Mouse (Mus musculus) embryonic fibroblast, embryonic 13.5 days (primary cell): Measurements from ENCODE around the gene Slc22a17. TPM values are rescaled to one million over a fixed set of nuclear protein-coding genes. Genes with fewer than 3 reads are reported as not detected.
"Not testable (repeated sequence)": the region's sequence is repeated elsewhere in the genome, so short reads cannot be mapped to it uniquely, and the experiment has no call there.

Source experiments
- H3K27ac ChIP-seq: 2 replicates; pipeline ENCODE4 v1.5.1; 2012; ENCODE audit warnings: low read length, control low read depth, inconsistent platforms; ENCODE audit not compliant: insufficient read depth
- H3K4me1 ChIP-seq: 2 replicates; pipeline ENCODE4 v1.6.1; 2011; ENCODE audit warnings: low read length; ENCODE audit not compliant: control insufficient read depth, insufficient read depth
- H3K4me3 ChIP-seq: 2 replicates; pipeline ENCODE4 v1.5.1; 2011; ENCODE audit warnings: mild to moderate bottlenecking, control low read depth, low read length; ENCODE audit not compliant: insufficient read depth
- CTCF ChIP-seq: IDR thresholded peaks from 2 replicates; pipeline ENCODE4 v1.5.1; 2011; ENCODE audit warnings: mild to moderate bottlenecking, control low read depth, low read length, moderate library complexity, borderline replicate concordance; ENCODE audit not compliant: insufficient read depth
- POLR2A ChIP-seq: IDR thresholded peaks from 2 replicates; pipeline ENCODE4 v1.6.1; 2011; ENCODE audit warnings: low read depth, mild to moderate bottlenecking, control low read depth, low read length, moderate library complexity
- polyA plus RNA-seq: library from polyadenylated mRNA; stranded (reverse); fragments of >200 nt; gene quantifications from 2 replicates; pipeline ENCODE4 v1.2.4, GENCODE M21; 2011; ENCODE audit warnings: low read depth; ENCODE audit not compliant: missing spikeins, insufficient read length

Gene Slc22a17
- polyA plus RNA-seq, 1 experiment: 20.9 TPM

DNA sequence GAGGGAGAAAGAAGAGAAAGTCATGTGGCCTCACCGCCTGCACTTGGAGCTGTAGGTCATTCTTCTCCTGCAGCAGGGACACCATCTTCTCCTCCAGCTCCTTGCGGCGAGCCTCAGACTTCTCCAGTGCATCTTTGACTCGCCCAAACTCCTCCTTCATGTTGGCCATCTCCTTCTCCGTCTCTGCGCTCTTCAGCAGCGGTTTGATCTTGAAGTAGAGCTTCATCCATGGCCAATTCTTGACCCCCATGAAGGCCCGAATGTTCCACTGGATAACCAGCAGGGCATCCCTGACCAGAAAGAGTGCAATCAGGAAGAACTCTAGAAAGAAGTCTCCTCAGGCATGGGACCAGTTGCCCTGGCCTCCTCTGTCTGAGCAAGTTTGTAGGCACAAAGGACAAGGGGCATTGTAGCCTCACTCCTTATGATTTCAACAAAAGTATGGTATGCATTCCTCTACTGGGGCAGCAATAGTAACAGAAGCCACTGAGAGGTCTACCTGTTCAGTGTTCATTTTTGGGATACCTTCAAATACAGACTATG is 40.8 kb upstream of the Slc22a17 start:
- no peaks in the 10 kb centered on the region for H3K4me1 ChIP-seq
- no peak overlapping the region for H3K4me3 ChIP-seq
- TF ChIP-seq POLR2A (no peak), CTCF (no peak)
- no peak overlapping the region for H3K27ac ChIP-seq

DNA sequence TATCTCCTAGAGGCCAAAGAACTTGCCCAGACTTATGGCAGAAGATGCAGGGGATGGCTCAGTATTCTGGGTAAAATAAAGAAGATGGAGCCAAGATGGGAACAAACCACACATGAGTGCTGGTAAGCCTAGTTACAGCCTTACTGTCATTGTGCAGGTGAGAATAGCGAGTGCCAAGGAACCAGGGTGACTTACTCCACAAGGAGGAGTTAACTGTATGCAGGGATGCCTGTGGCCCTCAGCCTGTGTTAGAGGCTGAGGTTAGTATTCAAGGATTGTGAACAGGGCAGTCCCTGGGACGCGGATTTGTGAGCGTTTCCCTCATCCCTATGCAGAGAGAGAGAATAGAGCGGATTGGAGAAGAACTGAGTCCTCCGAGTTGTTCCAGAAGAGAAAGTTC is 38.7 kb upstream of the Slc22a17 start:
- Histone ChIP-seq H3K4me3 (no peak overlapping the region), H3K4me1 (no peaks in the 10 kb centered on the region), H3K27ac (no peak overlapping the region)
- TF ChIP-seq POLR2A: no peak
- TF ChIP-seq CTCF: no peak

DNA sequence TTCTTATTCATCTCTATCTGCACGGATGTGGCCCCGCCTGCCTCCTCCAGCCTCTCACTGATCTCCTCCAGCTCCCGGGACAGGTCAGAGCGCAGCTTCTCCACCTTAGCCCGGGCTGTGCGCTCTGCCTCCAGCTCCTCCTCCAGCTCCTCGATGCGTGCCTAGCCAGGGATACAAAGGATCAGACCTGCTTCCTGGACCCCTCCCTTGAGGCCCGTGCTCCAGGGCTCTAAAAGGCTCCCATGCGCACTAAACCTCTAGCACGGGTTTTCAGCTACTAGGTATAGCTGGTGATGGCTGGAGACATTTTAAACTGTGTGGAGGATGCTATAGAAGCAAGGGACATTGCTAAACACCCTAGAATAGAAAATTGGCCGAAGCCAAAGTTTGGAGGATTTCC is 37.6 kb upstream of the Slc22a17 start:
- Histone ChIP-seq H3K4me1 (peaks cover 9% of the 10 kb centered on the region), H3K4me3 (no peak overlapping the region), H3K27ac (no peak overlapping the region)
- TF ChIP-seq POLR2A (no peak), CTCF (no peak)

- no peak for TF ChIP-seq POLR2A
- no peak for TF ChIP-seq CTCF
- Histone ChIP-seq H3K4me3 (no peak overlapping the region), H3K27ac (no peak overlapping the region), H3K4me1 (peaks cover 10% of the 10 kb centered on the region)
These were observed 35.8 kb upstream of the Slc22a17 start for GRCm38 (mm10) chr14:54948781-54949180.

DNA sequence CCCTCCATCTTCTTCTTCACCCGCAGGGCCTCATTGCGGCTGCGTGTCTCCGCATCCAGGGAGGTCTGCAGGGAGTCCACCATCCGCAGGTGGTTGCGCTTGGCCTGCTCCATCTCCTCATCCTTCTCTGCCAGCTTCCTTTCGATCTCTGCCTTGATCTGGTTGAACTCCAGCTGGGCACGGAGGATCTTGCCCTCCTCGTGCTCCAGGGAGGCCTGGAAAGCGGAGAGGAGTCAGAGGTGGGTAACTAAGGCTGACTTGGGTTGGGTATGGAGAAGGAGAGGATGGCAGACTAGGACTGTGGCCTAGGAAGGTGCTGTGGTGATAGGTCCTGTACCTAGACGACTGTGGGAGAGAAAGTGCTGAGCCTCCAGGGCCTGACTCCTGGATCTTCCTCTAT is 34.1 kb upstream of the Slc22a17 start:
- H3K4me1 ChIP-seq: peaks cover 10% of the 10 kb centered on the region
- H3K27ac ChIP-seq, H3K4me3 ChIP-seq: not testable (repeated sequence)

DNA sequence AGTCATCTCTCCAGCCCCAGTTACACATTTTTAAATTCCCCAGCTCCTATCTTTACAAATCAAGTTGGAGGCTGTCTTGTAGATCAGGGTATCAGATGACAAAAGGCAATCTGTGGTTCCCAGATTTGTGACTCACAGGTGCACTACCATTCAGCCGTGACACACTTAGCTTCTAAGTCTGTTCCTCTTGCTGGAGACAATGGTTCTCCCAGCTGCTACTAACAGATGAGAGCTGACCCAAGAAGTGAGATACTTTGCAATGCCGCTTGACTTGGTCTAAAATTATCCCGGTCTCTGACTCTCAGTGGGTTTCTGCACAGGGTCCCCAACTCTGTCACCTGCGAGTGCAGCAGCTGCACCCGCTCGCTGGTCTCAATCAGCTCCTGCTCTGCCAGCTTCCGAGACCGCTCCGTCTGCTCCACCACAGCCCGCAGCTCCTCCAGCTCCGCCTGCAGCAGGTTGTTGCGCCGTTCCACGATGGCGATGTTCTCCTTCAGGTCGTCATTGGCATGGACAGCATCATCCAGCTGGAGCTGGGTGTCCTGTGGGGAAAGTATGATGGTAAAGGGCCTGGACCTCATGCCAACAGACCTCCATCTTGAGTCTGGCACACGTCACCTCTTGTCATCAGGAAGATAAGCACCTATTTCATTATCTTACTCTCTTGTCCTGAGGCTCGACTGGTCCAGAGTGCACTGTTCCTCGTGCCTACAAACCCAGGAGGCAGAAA is 33.2 kb upstream of the Slc22a17 start:
- TF ChIP-seq POLR2A: no peak
- TF ChIP-seq CTCF: no peak
- Histone ChIP-seq H3K4me1 (peaks cover 10% of the 10 kb centered on the region), H3K4me3 (no peak overlapping the region), H3K27ac (no peak overlapping the region)

DNA sequence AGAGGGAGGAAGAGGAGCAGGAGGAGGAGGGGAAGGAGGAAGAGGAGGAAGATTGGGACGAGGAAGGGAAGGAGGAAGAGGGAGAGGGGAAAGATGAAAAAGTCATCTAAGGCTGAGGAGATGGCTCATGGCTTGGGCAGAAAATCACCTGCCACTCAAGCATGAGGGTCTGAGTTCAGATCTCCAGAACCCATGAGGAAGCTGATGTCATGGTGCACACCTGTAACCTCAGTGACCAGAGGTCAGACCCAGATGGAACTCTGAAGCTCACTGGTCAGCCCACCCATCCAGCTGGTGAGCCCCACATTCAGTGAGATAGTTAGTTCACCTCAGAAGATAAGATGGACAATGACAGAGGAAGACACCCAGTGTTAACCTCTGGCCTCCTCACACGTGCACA is 32.0 kb upstream of the Slc22a17 start:
- Histone ChIP-seq H3K4me3 (no peak overlapping the region), H3K27ac (no peak overlapping the region), H3K4me1 (peaks cover 10% of the 10 kb centered on the region)
- TF ChIP-seq CTCF (no peak), POLR2A (no peak)

DNA sequence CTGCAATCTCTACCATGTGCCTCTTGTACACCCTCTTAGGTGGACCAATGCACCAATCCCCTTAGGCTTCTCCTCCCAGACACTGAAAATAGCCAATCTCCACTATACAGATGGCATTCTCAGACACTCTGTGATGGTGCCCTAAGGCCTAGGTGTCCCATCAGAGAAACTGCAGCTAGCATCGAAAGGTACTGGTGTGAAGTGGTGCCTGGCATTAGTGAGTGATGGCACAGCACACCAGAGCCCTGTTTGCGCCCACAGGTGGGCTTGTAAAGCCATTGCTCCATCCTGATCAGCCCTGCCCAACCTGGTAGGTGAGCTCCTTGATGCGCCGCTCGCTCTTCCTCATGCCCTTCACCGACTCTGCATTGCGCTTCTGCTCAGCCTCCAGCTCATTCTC is 31.0 kb upstream of the Slc22a17 start:
- H3K27ac ChIP-seq: no peak overlapping the region
- TF ChIP-seq POLR2A (no peak), CTCF (no peak)

DNA sequence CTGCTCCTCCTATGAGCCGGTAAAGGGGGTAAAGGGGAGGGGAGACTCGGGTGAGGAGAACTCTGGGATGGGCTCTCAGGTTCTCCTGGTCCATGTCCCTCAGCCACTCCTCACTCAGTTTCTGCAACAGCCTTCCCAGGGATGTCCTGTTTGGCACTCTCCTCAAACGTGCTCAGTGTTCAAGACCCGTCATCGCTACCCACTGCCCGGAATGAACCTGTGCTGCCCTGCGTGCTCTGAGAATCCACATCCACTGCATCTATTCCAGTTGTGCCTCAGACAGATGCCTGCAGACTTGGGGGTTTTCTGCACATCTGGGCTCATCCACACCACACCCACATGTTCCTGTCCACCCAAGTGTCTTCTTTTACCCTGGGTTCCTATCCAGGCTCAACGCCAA is 29.5 kb upstream of the Slc22a17 start:
- Histone ChIP-seq H3K4me3 (no peak overlapping the region), H3K4me1 (peaks cover 10% of the 10 kb centered on the region), H3K27ac (no peak overlapping the region)
- TF ChIP-seq CTCF (no peak), POLR2A (no peak)

More for the DNA sequence above, 31.0 kb upstream of the Slc22a17 start:
- Histone ChIP-seq H3K4me3 (no peak overlapping the region), H3K4me1 (peaks cover 10% of the 10 kb centered on the region)

GRCm38 (mm10) chr14:54941024-54941978 is 28.4 kb upstream of the Slc22a17 start:
- H3K4me1 ChIP-seq: peaks cover 9% of the 10 kb centered on the region
- H3K4me3 ChIP-seq: no peak overlapping the region
- no peak overlapping the region for H3K27ac ChIP-seq
- TF ChIP-seq CTCF: no peak
- no peak for TF ChIP-seq POLR2A
